Mouse (Mus musculus) heart, embryonic 14.5 days (tissue): ENCODE results near the gene Tha1. TPM values are rescaled to one million over a fixed set of nuclear protein-coding genes. Genes with fewer than 3 reads are reported as not detected.
"Not testable (repeated sequence)": the region's sequence is repeated elsewhere in the genome, so short reads cannot be mapped to it uniquely, and the experiment has no call there.

Experiments
- ATAC-seq: fragments of 200-750 bp; cut with Nextera tagmentation; 2 replicates; pipeline ENCODE4 v1.8.0; 2017; ENCODE audit warnings: low read depth, moderate TSS enrichment; ENCODE audit not compliant: insufficient number of reproducible peaks, insufficient read depth, low FRiP score
- H3K27ac ChIP-seq, 2 experiments: fragments of 200-500 bp in 1 of 2; fragments of 300-500 bp in 1 of 2; sonication (generic) in 1 of 2; replicated peaks in 1 of 2; 2 replicates each; pipeline ENCODE4 v1.5.1; 2012 to 2014; ENCODE audit warnings: low read depth in 2 of 2, low read length in 2 of 2, control low read depth in 1 of 2, mild to moderate bottlenecking in 1 of 2, mixed read lengths in 1 of 2; ENCODE audit not compliant: control insufficient read depth in 1 of 2, insufficient read depth in 1 of 2
- H3K27me3 ChIP-seq: fragments of 300-500 bp; sonication (generic); 2 replicates; pipeline ENCODE4 v1.6.1; 2014; ENCODE audit warnings: mild to moderate bottlenecking, low read length, control low read depth; ENCODE audit not compliant: control insufficient read depth, insufficient read depth
- H3K36me3 ChIP-seq: fragments of 300-500 bp; sonication (generic); 2 replicates; pipeline ENCODE4 v1.6.1; 2014; ENCODE audit warnings: mild to moderate bottlenecking, control low read depth, low read length, mixed read lengths; ENCODE audit not compliant: control insufficient read depth, insufficient read depth
- H3K4me1 ChIP-seq, 2 experiments: fragments of 200-500 bp in 1 of 2; fragments of 300-500 bp in 1 of 2; sonication (generic) in 1 of 2; 2 replicates each; pipeline ENCODE4 v1.6.1; 2012 to 2014; ENCODE audit warnings: low read length in 2 of 2, control low read depth in 1 of 2, mixed read lengths in 1 of 2; ENCODE audit not compliant: control insufficient read depth in 2 of 2, insufficient read depth in 2 of 2
- H3K4me2 ChIP-seq: fragments of 300-500 bp; sonication (generic); 2 replicates; pipeline ENCODE4 v1.6.1; 2014; ENCODE audit warnings: mild to moderate bottlenecking, low read length
- H3K4me3 ChIP-seq, 2 experiments: fragments of 200-500 bp in 1 of 2; fragments of 300-500 bp in 1 of 2; sonication (generic) in 1 of 2; 2 replicates each; pipeline ENCODE4 v1.5.1; 2012 to 2014; ENCODE audit warnings: low read length in 2 of 2, mild to moderate bottlenecking in 2 of 2, control low read depth in 1 of 2, low read depth in 1 of 2, moderate library complexity in 1 of 2; ENCODE audit not compliant: control insufficient read depth in 1 of 2, insufficient read depth in 1 of 2
- H3K9ac ChIP-seq: fragments of 300-500 bp; sonication (generic); 2 replicates; pipeline ENCODE4 v1.6.1; 2014; ENCODE audit warnings: mild to moderate bottlenecking, low read length
- H3K9me3 ChIP-seq: fragments of 300-500 bp; sonication (generic); 2 replicates; pipeline ENCODE4 v1.6.1; 2016; ENCODE audit warnings: low read length, control low read depth; ENCODE audit not compliant: control insufficient read depth
- WGBS: fragments of 180-500 bp; shearing (Covaris S2); extraction: QIAGEN DNeasy Blood & Tissue Kit; methylation state at CpG from one replicate; pipeline ENCODE4 v1.1.7; 2014; 5-methylcytosine and 5-hydroxymethylcytosine counted together
- polyA plus RNA-seq: library from polyadenylated mRNA; unstranded; fragments of >200 nt; fragmentation: Nextera tagmentation; extraction: Ambion mirVana; gene quantifications from 2 replicates; pipeline ENCODE4 v1.2.1, GENCODE M21; 2014

The Tha1 gene
- polyA plus RNA-seq, 1 experiment from 2014 or later: 4.9 TPM

GRCm38 (mm10) chr11:117840910-117841309 is 32.4 kb downstream of the Tha1 start:
- no peaks in the 10 kb centered on the region for H3K9me3 ChIP-seq
- no peak overlapping the region for H3K4me3 ChIP-seq
- no peaks in the 10 kb centered on the region for H3K36me3 ChIP-seq
- no peak for ATAC-seq
- whole genome bisulfite sequencing: 26% methylated on average over 1 of the region's 1 CpGs
- no peak overlapping the region for H3K9ac ChIP-seq
- H3K4me1 ChIP-seq: peaks cover 4 to 13% of the 10 kb centered on the region in 2 experiments; a peak in 3 of 4 replicates
- H3K27me3 ChIP-seq: no peaks in the 10 kb centered on the region
- H3K27ac ChIP-seq: peak overlapping the region; percentile 35 to 44
- no peak overlapping the region for H3K4me2 ChIP-seq

GRCm38 (mm10) chr11:117839021-117839420 is 34.3 kb downstream of the Tha1 start:
- no peak for ATAC-seq
- Histone ChIP-seq H3K4me3 (no peak overlapping the region), H3K4me1 (peaks cover 4 to 13% of the 10 kb centered on the region in 2 experiments; a peak in 3 of 4 replicates), H3K4me2 (no peak overlapping the region), H3K27ac (peak overlapping the region in 1 of 2 experiments; percentile 33; a peak in 1 of 4 replicates), H3K9ac (no peak overlapping the region), H3K9me3 (no peaks in the 10 kb centered on the region), H3K27me3 (no peaks in the 10 kb centered on the region), H3K36me3 (no peaks in the 10 kb centered on the region)
- WGBS: 74% methylated on average over 1 of the region's 1 CpGs

GRCm38 (mm10) chr11:117838572-117838971 is 34.7 kb downstream of the Tha1 start:
- peak overlapping the region; percentile 16; the same call in 1 of the 2 replicates for H3K9ac ChIP-seq
- H3K36me3 ChIP-seq: no peaks in the 10 kb centered on the region
- no peak overlapping the region for H3K4me2 ChIP-seq
- WGBS: 67% methylated on average over 2 of the region's 2 CpGs
- H3K27me3 ChIP-seq: no peaks in the 10 kb centered on the region
- peaks cover 4 to 13% of the 10 kb centered on the region in 2 experiments; a peak in 3 of 4 replicates for H3K4me1 ChIP-seq
- no peaks in the 10 kb centered on the region for H3K9me3 ChIP-seq
- peak overlapping the region in 1 of 2 experiments; percentile 33; a peak in 2 of 4 replicates for H3K27ac ChIP-seq
- no peak overlapping the region for H3K4me3 ChIP-seq
- no peak for ATAC-seq

- H3K9ac ChIP-seq: no peak overlapping the region
- H3K27ac ChIP-seq: no peak overlapping the region
- ATAC-seq: no peak
Measured at GRCm38 (mm10) chr11:117836306-117836705, 37.0 kb downstream of the Tha1 start.

GRCm38 (mm10) chr11:117834086-117834485 is 39.2 kb downstream of the Tha1 start:
- H3K4me1 ChIP-seq: peaks cover 26 to 27% of the 10 kb centered on the region in 2 experiments
- no peak overlapping the region for H3K27ac ChIP-seq
- no peak overlapping the region for H3K9ac ChIP-seq
- H3K9me3 ChIP-seq: no peaks in the 10 kb centered on the region
- no peak overlapping the region for H3K4me2 ChIP-seq
- no peak overlapping the region for H3K4me3 ChIP-seq
- H3K27me3 ChIP-seq: no peaks in the 10 kb centered on the region
- no peaks in the 10 kb centered on the region for H3K36me3 ChIP-seq
- no peak for ATAC-seq
- WGBS: 84% methylated on average over 8 of the region's 8 CpGs

More at GRCm38 (mm10) chr11:117836306-117836705, 37.0 kb downstream of the Tha1 start:
- no peaks in the 10 kb centered on the region for H3K36me3 ChIP-seq
- no peaks in the 10 kb centered on the region for H3K9me3 ChIP-seq
- 22% methylated on average over 13 of the region's 13 CpGs for WGBS
- H3K4me2 ChIP-seq: peak overlapping the region; percentile 59
- peaks cover 10 to 13% of the 10 kb centered on the region in 2 experiments; a peak in 3 of 4 replicates for H3K4me1 ChIP-seq
- peak overlapping the region in 1 of 2 experiments; percentile 17; a peak in 1 of 4 replicates for H3K4me3 ChIP-seq
- H3K27me3 ChIP-seq: no peaks in the 10 kb centered on the region

GRCm38 (mm10) chr11:117833509-117833908 is 39.8 kb downstream of the Tha1 start:
- peaks cover 29 to 31% of the 10 kb centered on the region in 2 experiments for H3K4me1 ChIP-seq
- 90% methylated on average over 4 of the region's 6 CpGs for WGBS
- H3K4me2 ChIP-seq, H3K9ac ChIP-seq, H3K36me3 ChIP-seq, H3K4me3 ChIP-seq, H3K9me3 ChIP-seq, H3K27me3 ChIP-seq, ATAC-seq, H3K27ac ChIP-seq: not testable (repeated sequence)

GRCm38 (mm10) chr11:117832086-117832969 is 41.0 kb downstream of the Tha1 start:
- Histone ChIP-seq H3K9ac (no peak overlapping the region), H3K27me3 (no peaks in the 10 kb centered on the region), H3K4me2 (peak overlapping the region; percentile 47), H3K36me3 (no peaks in the 10 kb centered on the region), H3K27ac (no peak overlapping the region), H3K4me1 (peaks cover 38 to 40% of the 10 kb centered on the region in 2 experiments), H3K4me3 (peak overlapping the region; percentile 15 to 26; a peak in 3 of 4 replicates), H3K9me3 (no peaks in the 10 kb centered on the region)
- ATAC-seq: no peak
- WGBS: 27% methylated on average over 28 of the region's 28 CpGs
